In genomic region chr8:126788669-126789068, GRCm38 (mm10) we compare ENCODE assay signal across 10 mouse cellular contexts.
DNase-seq lines count a peak whose midpoint lies in the region; ATAC-seq and TF ChIP-seq lines count a peak whose summit lies in the region.
"Had no signal": no experiment of that assay in that cellular context is flagged by ENCODE, and none has a peak within 500 bp of the region (broad histone marks: within the 10 kb centered on the region; RNA-seq: fewer than 3 reads in every experiment).

No protein-coding gene starts in this region.

- no peak for TF ChIP-seq CTCF in intestine, postnatal 0 days (IDR thresholded peaks at IDR 0.05; ENCODE audit: low read depth)

- H3K36me3 ChIP-seq in intestine, embryonic 14.5 days (ENCODE audit: control insufficient read depth, insufficient read depth, low read length): no peaks in the 10 kb centered on the region
- H3K36me3 ChIP-seq in intestine, postnatal 0 days (ENCODE audit: control insufficient read depth, insufficient read depth): no peaks in the 10 kb centered on the region
- no peaks in the 10 kb centered on the region for H3K36me3 ChIP-seq in heart, embryonic 13.5 days
- no peaks in the 10 kb centered on the region for H3K36me3 ChIP-seq in limb, embryonic 13.5 days

- H3K9ac ChIP-seq in intestine, embryonic 14.5 days (ENCODE audit: low read length): no peak overlapping the region
- H3K9ac ChIP-seq in intestine, postnatal 0 days (ENCODE audit: low read depth, low read length): no peak overlapping the region
- H3K9ac ChIP-seq in heart, embryonic 13.5 days: no peak overlapping the region
- H3K9ac ChIP-seq in limb, embryonic 13.5 days: no peak overlapping the region

- no peak overlapping the region for H3K4me2 ChIP-seq in intestine, embryonic 14.5 days (ENCODE audit: low read length)
- H3K4me2 ChIP-seq in intestine, postnatal 0 days (replicated peaks; ENCODE audit: low read depth): no peak overlapping the region
- no peak overlapping the region for H3K4me2 ChIP-seq in heart, embryonic 13.5 days
- H3K4me2 ChIP-seq in limb, embryonic 13.5 days (replicated peaks): no peak overlapping the region

- H3K4me3 ChIP-seq in intestine, embryonic 14.5 days (ENCODE audit: low read depth, low read length): no peak overlapping the region
- H3K4me3 ChIP-seq in intestine, postnatal 0 days (ENCODE audit: low read depth, low read length): no peak overlapping the region
- no peak overlapping the region for H3K4me3 ChIP-seq in heart, embryonic 13.5 days
- H3K4me3 ChIP-seq in limb, embryonic 13.5 days: no peak overlapping the region

- peaks cover 9% of the 10 kb centered on the region for H3K4me1 ChIP-seq in intestine, embryonic 14.5 days (replicated peaks; ENCODE audit: control insufficient read depth, insufficient read depth, low read length)
- no peaks in the 10 kb centered on the region for H3K4me1 ChIP-seq in intestine, postnatal 0 days (replicated peaks; ENCODE audit: control insufficient read depth, insufficient read depth, low read length)
- H3K4me1 ChIP-seq in heart, embryonic 13.5 days: peaks cover 22% of the 10 kb centered on the region
- peaks cover 28% of the 10 kb centered on the region for H3K4me1 ChIP-seq in limb, embryonic 13.5 days

- no peaks in the 10 kb centered on the region for H3K27me3 ChIP-seq in intestine, embryonic 14.5 days (replicated peaks; ENCODE audit: control insufficient read depth, insufficient read depth, low read length)
- no peaks in the 10 kb centered on the region for H3K27me3 ChIP-seq in intestine, postnatal 0 days (replicated peaks; ENCODE audit: control insufficient read depth, insufficient read depth, low read length)
- no peaks in the 10 kb centered on the region for H3K27me3 ChIP-seq in heart, embryonic 13.5 days (replicated peaks)
- no peaks in the 10 kb centered on the region for H3K27me3 ChIP-seq in limb, embryonic 13.5 days
- H3K27me3 ChIP-seq: CH12.LX had no signal

- DNase-seq in intestine, embryonic 14.5 days (ENCODE audit: low spot score): no peak
- peak; percentile 17 for DNase-seq in embryo, embryonic 9.5 days (ENCODE audit: extremely low spot score)
- no peak for DNase-seq in natural killer cell, adult 2 months (ENCODE audit: low spot score in 2 of 2)
- DNase-seq in thymus, postnatal 36 days: no peak

- H3K9me3 ChIP-seq in intestine, embryonic 14.5 days (ENCODE audit: control insufficient read depth, low read length): peaks cover 4% of the 10 kb centered on the region; the same call in 1 of the 2 replicates
- H3K9me3 ChIP-seq in intestine, postnatal 0 days (ENCODE audit: control insufficient read depth): no peaks in the 10 kb centered on the region
- 0 out of 2 replicates have a peak, but pooled peaks cover 8% of the 10 kb centered on the region for H3K9me3 ChIP-seq in heart, embryonic 13.5 days
- H3K9me3 ChIP-seq in limb, embryonic 13.5 days: peaks cover 10% of the 10 kb centered on the region; the same call in 1 of the 2 replicates

- 0 out of 2 replicates have a peak overlapping the region, but pooled peaks have one; percentile 14 for H3K27ac ChIP-seq in intestine, embryonic 14.5 days (ENCODE audit: low read depth)
- no peak overlapping the region; the same call in 1 of the 2 replicates for H3K27ac ChIP-seq in intestine, postnatal 0 days (ENCODE audit: low read depth, low read length)
- peak overlapping the region; percentile 77 for H3K27ac ChIP-seq in heart, embryonic 13.5 days (replicated peaks)
- peak overlapping the region; percentile 70 for H3K27ac ChIP-seq in limb, embryonic 13.5 days

- ATAC-seq in intestine, embryonic 14.5 days (replicated peaks; ENCODE audit: low FRiP score, low TSS enrichment, low read depth): no peak
- no peak for ATAC-seq in intestine, postnatal 0 days
- no peak for ATAC-seq in heart, embryonic 13.5 days (ENCODE audit: extremely low read depth, insufficient number of reproducible peaks, low FRiP score, low TSS enrichment)
- ATAC-seq in limb, embryonic 13.5 days (ENCODE audit: low FRiP score, low read depth): peak; percentile 52
- ATAC-seq in CD4-positive, CD25-positive, alpha-beta regulatory T cell, adult 4 months: no peak
- ATAC-seq: activated CD4-positive, CD25-positive, alpha-beta regulatory T cell, adult 4 months had no signal

- WGBS in intestine, embryonic 14.5 days: 43% methylated on average over 4 of the region's 4 CpGs
- WGBS in intestine, postnatal 0 days: 38% methylated on average over 4 of the region's 4 CpGs
- 43% methylated on average over 4 of the region's 4 CpGs for WGBS in heart, embryonic 13.5 days
- 33% methylated on average over 4 of the region's 4 CpGs for WGBS in limb, embryonic 13.5 days
